Mouse (Mus musculus) adrenal gland, adult 2 months (tissue): ENCODE results near the gene Whamm. TPM values are rescaled to one million over a fixed set of nuclear protein-coding genes. Genes with fewer than 3 reads are reported as not detected.
A peak's percentile ranks its signal among the peaks of the same experiment; 100 is the strongest.

ENCODE experiments used
- DNase-seq: peaks from one replicate; pipeline ENCODE4 v3.0.0; 2021
- long read RNA-seq: library from polyadenylated mRNA; stranded (forward); transcript quantifications from one replicate; pipeline ENCODE4 v2.0.0, GENCODE M21; 2021
- polyA plus RNA-seq: library from polyadenylated mRNA; depleted of rRNA; stranded (reverse); fragments of >200 nt; gene quantifications from 2 replicates; pipeline ENCODE4 v1.2.3, GENCODE M21; 2012; rRNA removed
- total RNA-seq, 2 experiments: library from RNA; stranded (reverse); gene quantifications; 2 replicates each; pipeline ENCODE4 v1.2.3; 2021

Gene Whamm
- total RNA-seq (10 to 100 TPM; 16.7 to 21.7 TPM), polyA plus RNA-seq (48.7 and 57.5 TPM in 2 replicates)
- long read RNA-seq, transcript Whamm-201 (10 exons, 3,069 nt): major isoform, 6 of 14 reads
- long read RNA-seq, partial matches to known transcripts: 5 of 14 reads
- long read RNA-seq, other reads (novel, unspliced or antisense): 3 of 14 reads

GRCm38 (mm10) chr7:81571108-81571940 lies at the start of gene Whamm:
Whamm (plus strand) TSS chr7:81571266.
- peak; percentile 96 for DNase-seq

GRCm38 (mm10) chr7:81523008-81523662 lies 47.9 kb upstream of the Whamm start:
- peak; percentile 92 for DNase-seq

GRCm38 (mm10) chr7:81523663-81524017 lies 47.4 kb upstream of the Whamm start:
- DNase-seq: no peak

- DNase-seq: no peak
Measured at GRCm38 (mm10) chr7:81528918-81529317, 42.1 kb upstream of the Whamm start.

- no peak for DNase-seq
Measured at GRCm38 (mm10) chr7:81531462-81531861, 39.6 kb upstream of the Whamm start.

- DNase-seq: no peak
Measured at GRCm38 (mm10) chr7:81536478-81536877, 34.6 kb upstream of the Whamm start.

- no peak for DNase-seq
Measured at GRCm38 (mm10) chr7:81538070-81538675, 32.9 kb upstream of the Whamm start.

GRCm38 (mm10) chr7:81539565-81539964 lies 31.5 kb upstream of the Whamm start:
- no peak for DNase-seq

GRCm38 (mm10) chr7:81540999-81541398 lies 30.1 kb upstream of the Whamm start:
- no peak for DNase-seq

- peak; percentile 59 for DNase-seq
Measured at GRCm38 (mm10) chr7:81541924-81542524, 29.0 kb upstream of the Whamm start.

GRCm38 (mm10) chr7:81542934-81543333 lies 28.1 kb upstream of the Whamm start:
- DNase-seq: no peak

GRCm38 (mm10) chr7:81548864-81549263 lies 22.2 kb upstream of the Whamm start:
- DNase-seq: no peak

- no peak for DNase-seq
Measured at GRCm38 (mm10) chr7:81553589-81553988, 17.5 kb upstream of the Whamm start.

- DNase-seq: no peak
Measured at GRCm38 (mm10) chr7:81554369-81554768, 16.7 kb upstream of the Whamm start.

- no peak for DNase-seq
Measured at GRCm38 (mm10) chr7:81556839-81557238, 14.2 kb upstream of the Whamm start.

- DNase-seq: no peak
Measured at GRCm38 (mm10) chr7:81557252-81557984, 13.6 kb upstream of the Whamm start.

GRCm38 (mm10) chr7:81557985-81558360 lies 13.1 kb upstream of the Whamm start:
- DNase-seq: no peak

- no peak for DNase-seq
Measured at GRCm38 (mm10) chr7:81559231-81559980, 11.7 kb upstream of the Whamm start.

GRCm38 (mm10) chr7:81560101-81561049 lies 10.7 kb upstream of the Whamm start:
- no peak for DNase-seq

GRCm38 (mm10) chr7:81561211-81561610 lies 9.9 kb upstream of the Whamm start:
- DNase-seq: no peak
